Mouse (Mus musculus) E14TG2a.4 (cell line): ENCODE data around the gene Cdh24.

ENCODE experiments used
- CTCF ChIP-seq: conservative IDR thresholded peaks from 2 replicates; pipeline ENCODE4 v1.5.1; 2014; ENCODE audit warnings: low read length
- NANOG ChIP-seq: IDR thresholded peaks from 2 replicates; pipeline ENCODE4 v1.6.1; 2014; ENCODE audit warnings: borderline replicate concordance, low read length, mixed read lengths
- POU5F1 ChIP-seq: IDR thresholded peaks from 2 replicates; pipeline ENCODE4 v1.6.1; 2014; ENCODE audit warnings: low read length, borderline replicate concordance

DNA sequence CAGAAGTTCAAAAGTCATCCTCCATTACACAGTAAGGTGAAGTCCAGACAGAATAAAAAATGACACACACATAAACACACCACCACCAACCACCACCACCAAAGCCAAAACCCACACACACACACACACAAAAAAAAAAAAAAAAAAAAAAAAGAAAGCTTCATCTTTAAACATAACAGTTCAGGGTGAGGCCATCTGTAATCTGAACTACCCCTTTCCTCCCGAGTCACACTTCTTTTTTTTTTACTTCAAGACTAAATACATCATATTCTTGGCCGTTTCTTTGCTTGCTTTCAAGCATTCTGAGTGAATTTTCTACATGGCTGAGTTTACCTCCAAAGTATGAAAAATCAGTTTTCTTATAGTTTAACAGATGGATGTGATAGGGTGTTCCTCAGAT lies 39.6 kb downstream of the Cdh24 start:
- TF ChIP-seq CTCF (no peak), POU5F1 (no peak), NANOG (no peak)
